Mouse (Mus musculus): ENCODE data around the gene 4930432M17Rik.

DNA sequence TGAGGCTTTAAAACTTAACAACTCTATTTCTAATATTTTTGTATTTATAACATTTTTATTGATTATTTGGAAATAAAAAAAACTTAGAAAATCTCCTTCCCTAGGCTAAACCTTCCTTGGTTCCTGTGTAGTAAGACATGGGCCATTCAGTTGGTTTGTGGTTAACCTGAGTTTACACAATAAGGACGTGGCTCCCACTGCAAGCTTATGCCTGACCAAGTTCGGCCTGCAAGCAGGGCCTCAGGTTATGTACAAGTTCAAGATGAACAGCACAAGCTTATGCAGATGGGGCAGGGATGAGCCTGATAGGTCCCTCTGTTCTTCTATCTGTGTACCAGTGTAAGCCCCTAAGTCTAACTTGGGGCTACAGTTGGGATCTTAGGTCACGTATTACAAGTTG is 19.1 kb downstream of the 4930432M17Rik start:
- no peak for TF ChIP-seq CTCF (IDR thresholded peaks at IDR 0.05; ENCODE audit: control insufficient read depth, insufficient read depth, low read length)
- TF ChIP-seq POLR2A (IDR thresholded peaks at IDR 0.05; ENCODE audit: borderline replicate concordance, control insufficient read depth, low read depth, low read length), result no peak
